Mouse (Mus musculus) kidney, adult 10 weeks (tissue): ENCODE data around the gene Gpr22. TPM values are rescaled to one million over a fixed set of nuclear protein-coding genes. Genes with fewer than 3 reads are reported as not detected.

Experiments used
- polyA plus RNA-seq: library from polyadenylated mRNA; stranded (reverse); fragments of 350-450 nt; fragmentation: Illumina TruSeq; extraction: RNeasy Lipid Tissue Mini Kit (QIAGEN cat#74804); gene quantifications from one replicate; pipeline ENCODE4 v1.2.3, GENCODE M21; 2014; ENCODE audit warnings: low read depth, low replicate concordance

Gpr22 gene
- polyA plus RNA-seq, result 0.40 TPM

DNA sequence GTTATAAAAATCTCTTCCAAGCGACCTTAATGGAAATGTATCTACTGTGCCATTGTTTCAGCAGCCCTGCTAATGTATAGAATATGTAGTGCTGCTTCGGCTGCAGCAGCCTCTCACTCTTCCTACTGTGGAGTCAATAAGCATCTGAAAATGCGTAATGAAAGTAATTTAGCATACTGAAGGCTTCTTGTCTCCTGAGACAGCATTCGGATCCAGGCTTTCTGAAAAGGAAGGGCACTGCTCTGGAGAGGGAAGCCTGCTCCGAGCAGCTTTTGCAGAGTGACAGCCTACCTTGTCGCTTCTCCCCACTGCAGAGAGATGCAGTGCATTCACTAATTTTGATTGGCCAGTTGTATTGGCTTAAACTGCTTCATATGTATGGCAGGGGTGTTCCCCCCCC, at the start of gene Gpr22:
Gpr22 (minus strand) TSS at position 348 of the 400 bp plus-strand sequence.

Other genes with a start within 250 kb of the Gpr22 start
- 19.8 TPM for gene Cbll1, start 214.3 kb downstream of the Gpr22 start, polyA plus RNA-seq
- gene Slc26a4, start 154.0 kb downstream of the Gpr22 start, polyA plus RNA-seq, result 59.4 TPM
- 93.1 TPM for gene Bcap29, start 79.3 kb downstream of the Gpr22 start, polyA plus RNA-seq
- gene Dus4l, start 59.1 kb downstream of the Gpr22 start, polyA plus RNA-seq, result 11.9 TPM
- gene Cog5, start 59.1 kb downstream of the Gpr22 start, polyA plus RNA-seq, result 62.7 TPM
- 144 TPM for gene Hbp1, start 236.6 kb upstream of the Gpr22 start, polyA plus RNA-seq